Mouse (Mus musculus): ENCODE measurements around the gene Il15ra.
"Not testable (repeated sequence)": the region's sequence is repeated elsewhere in the genome, so short reads cannot be mapped to it uniquely, and the experiment has no call there.

GRCm38 (mm10) chr2:11710101-11710500 lies 5.0 kb downstream of the Il15ra start:
- not testable (repeated sequence) for TF ChIP-seq POLR2A (IDR thresholded peaks at IDR 0.05; ENCODE audit: borderline replicate concordance, insufficient read depth, low read length); CTCF (IDR thresholded peaks at IDR 0.05; ENCODE audit: borderline replicate concordance, insufficient read depth, low read depth, low read length)
